Mouse (Mus musculus) MEL (cell line): ENCODE measurements around the gene Auts2.

Experiments
- ZKSCAN1 ChIP-seq: IDR thresholded peaks from 2 replicates; pipeline ENCODE4 v1.6.1; 2012; ENCODE audit warnings: low read depth, mild to moderate bottlenecking, inconsistent platforms, low read length, improper control_type of control experiment, moderate library complexity
- ZNF384 ChIP-seq: IDR thresholded peaks from 2 replicates; pipeline ENCODE4 v1.6.1; 2012; ENCODE audit warnings: low read depth, mild to moderate bottlenecking, inconsistent platforms, low read length, improper control_type of control experiment

DNA sequence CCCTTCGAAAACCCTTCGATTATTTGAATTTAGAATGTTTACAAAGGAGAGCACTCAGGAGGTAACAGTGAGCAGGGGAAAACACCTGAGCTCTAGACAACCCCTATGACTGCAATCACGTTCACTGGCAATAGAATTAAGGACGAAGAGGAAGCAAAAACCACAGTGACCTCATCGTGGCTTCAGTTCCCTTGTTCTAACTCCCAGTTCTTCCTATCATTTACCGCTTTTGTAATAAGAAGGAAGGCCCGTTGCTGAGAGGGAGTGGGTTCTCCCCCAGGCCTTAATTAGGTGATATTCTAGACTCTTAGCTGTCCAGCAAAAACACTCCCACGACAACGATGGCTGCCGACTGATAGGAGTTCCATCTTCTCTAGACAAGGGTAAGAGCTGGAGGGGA is 704.1 kb downstream of the Auts2 start:
- TF ChIP-seq ZKSCAN1 (no peak), ZNF384 (no peak)
